Mouse (Mus musculus) kidney, adult 18-20 months (tissue): ENCODE results near the gene Anks1b.
"Not testable (repeated sequence)": the region's sequence is repeated elsewhere in the genome, so short reads cannot be mapped to it uniquely, and the experiment has no call there.

Source experiments
- DNase-seq: peaks from one replicate; pipeline ENCODE4 v3.0.0; 2021

Gene Anks1b

DNA sequence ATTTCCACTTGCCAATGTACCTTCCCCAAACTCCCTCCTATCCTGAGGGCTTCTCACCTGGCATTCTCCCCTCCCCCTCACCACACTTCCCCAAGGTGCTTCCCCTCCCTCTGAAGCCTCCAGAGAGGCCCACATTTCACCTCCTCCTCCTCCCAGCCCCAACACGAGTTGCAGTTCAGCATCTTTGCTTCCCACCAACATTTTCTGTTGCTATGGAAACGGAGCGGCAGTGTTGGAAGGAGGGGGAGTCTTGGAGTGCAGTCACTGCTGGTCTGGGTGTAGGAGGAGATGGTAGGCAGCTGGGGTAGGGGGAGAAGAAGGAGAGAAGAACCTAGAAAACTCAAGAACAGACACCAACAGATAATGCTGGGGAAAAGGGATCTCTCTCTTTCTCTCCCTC lies 722.8 kb downstream of the Anks1b start:
- DNase-seq: no peak

GRCm38 (mm10) chr10:90596576-90596975 lies 723.3 kb downstream of the Anks1b start:
- no peak for DNase-seq

GRCm38 (mm10) chr10:90599149-90599548 lies 725.8 kb downstream of the Anks1b start:
- no peak for DNase-seq

DNA sequence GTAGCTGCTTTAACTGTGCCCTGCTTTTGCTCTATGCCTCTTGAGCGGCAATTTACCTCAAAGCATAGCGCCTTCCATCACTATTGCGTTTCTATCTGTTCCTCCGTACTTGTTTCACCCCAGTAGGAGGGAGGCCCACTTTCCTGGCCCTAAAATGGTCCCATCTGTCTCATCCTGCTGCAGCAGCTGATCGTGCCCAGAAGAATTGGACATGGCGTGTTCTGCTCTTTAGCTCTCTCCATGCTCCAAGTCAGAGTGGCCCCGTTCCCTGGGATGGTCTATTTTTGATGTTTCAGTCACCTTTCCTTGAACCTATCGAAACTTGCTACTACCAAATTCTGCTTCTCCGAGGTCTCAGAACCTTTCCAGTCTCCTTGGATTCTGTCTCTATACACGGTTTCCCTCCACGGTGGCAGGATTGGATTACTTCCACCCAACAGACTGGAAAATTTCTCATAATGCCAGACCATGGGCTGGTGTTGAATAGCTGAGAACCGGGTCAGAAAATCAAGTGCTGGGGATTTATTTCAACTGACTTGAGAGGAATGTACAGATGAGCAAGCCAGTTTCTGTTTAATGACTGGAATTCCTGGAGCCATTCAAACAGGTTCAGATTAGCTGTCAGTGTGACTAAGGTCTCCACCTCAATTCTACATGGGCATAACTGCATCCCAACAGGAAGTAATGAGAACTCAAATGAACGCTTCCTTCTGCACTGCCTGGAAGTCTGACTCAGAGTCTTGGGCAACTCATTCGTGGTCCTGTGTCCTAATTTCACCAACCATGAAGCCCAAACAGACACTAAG lies 726.6 kb downstream of the Anks1b start:
- DNase-seq: no peak

DNA sequence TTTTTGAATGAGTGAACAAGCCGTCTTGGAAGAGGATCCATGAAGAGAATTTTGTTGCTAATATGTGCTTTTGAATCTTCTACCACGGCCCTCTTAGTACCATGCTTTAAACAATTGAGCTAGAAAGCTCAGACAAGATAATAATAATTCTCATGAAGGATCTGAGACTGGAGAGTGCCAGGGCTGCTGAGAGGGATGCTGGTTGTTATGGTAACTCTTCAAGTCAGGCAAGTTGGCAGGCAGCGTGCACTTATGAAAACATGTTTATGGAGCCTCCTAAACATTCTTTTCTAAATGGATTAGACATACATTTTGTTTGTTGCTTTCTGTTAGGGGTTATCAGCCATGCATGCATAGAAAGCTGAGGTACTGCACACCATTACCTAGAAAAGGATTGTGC lies 734.3 kb downstream of the Anks1b start:
- DNase-seq: no peak

- DNase-seq: no peak
Measured at GRCm38 (mm10) chr10:90609437-90609836, 736.1 kb downstream of the Anks1b start.

GRCm38 (mm10) chr10:90613051-90613450 lies 739.7 kb downstream of the Anks1b start:
- no peak for DNase-seq

DNA sequence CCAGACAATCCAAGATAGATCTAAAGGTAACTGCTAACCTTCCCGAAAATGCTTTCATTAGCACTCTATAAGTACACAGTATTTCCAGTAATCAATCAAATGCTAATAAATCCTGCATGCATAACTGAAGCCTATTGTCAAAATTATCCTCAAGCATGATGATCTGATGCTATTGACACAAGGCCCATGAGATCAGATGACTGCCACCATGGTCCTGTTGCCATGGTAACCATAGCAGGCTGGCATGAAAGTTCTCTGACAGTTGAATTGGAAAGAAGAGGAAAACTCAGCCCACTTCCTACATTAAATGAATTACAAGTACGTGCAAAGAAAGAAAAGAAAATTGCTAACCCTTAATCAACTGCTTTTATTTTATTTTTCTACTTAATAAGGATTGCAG lies 741.9 kb downstream of the Anks1b start:
- no peak for DNase-seq

DNA sequence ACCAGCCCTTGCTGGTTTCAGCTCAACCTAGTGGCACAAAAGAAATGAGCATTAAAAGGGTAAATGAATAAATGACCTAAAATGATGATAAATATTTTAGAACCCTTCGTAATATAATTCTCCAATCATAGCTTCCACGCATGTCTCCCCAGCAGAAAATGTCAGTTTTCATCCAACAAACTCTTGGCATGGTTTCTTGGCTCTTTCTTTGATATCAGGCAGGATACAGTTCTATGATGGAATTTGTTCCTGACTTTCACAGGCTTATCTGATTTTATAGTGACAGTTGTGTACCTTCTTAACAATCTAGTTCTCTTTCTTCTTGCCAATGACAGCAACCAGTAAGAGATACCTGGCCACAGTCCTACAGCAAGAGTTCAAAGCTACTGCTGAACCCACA lies 743.3 kb downstream of the Anks1b start:
- no peak for DNase-seq

DNA sequence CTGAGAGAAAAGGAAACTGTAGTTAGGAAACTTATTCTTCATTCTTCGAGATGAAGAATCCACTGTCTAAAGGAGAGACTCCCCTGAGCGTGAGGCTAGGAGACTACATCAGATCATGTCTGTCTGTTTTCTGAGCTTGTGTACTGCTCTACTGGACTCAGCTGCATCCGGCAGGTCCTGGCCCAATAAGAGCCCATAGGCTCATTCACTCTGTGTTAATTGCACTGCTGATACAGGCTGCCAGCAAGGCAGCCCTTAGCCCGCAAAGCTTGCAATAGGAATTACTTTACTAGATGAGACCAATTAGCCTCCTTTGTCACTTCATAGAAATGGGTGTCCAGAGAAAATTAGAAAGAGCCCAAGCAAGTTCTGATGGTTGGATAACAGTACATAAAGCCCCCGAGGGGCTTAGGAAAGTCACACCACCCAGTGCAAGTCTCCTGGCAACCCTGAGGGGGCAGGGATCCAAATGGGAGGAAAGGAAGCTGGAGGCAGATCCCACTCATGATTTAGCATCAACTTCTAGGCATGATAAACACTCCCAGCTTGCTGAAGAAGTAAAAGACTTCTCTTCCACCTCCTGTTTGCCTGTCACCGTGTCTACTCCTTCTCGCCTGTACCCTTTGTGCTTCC lies 744.5 kb downstream of the Anks1b start:
- no peak for DNase-seq

- DNase-seq: no peak
Measured at GRCm38 (mm10) chr10:90627532-90627931, 754.2 kb downstream of the Anks1b start.

DNA sequence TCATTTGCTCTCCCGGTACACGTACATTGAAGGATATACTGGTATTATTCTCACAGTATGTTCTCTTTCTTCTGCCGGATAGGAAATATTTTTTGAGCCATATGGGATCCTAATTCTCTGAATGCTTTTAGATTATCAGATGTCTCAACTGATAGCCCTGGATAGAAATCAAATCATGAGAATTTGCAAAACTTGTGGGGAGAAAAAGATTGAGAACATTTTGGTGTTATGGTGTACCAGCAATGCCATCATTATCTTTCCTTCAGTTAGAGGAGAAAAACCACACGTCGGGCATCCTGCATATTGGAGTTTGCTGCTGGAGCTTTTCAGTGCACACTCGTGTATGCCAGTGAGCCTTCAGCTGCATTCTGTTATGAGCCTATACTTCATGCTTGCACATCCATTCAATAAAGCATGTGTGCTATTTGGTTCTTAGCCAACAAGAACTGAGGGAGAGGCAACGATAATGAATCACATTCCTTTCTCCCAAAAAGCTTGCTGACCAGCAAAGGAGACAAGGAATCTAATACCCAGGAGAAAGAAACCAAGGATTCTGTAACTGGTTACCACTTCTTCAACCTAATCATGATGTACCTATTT lies 756.9 kb downstream of the Anks1b start:
- DNase-seq: no peak

DNA sequence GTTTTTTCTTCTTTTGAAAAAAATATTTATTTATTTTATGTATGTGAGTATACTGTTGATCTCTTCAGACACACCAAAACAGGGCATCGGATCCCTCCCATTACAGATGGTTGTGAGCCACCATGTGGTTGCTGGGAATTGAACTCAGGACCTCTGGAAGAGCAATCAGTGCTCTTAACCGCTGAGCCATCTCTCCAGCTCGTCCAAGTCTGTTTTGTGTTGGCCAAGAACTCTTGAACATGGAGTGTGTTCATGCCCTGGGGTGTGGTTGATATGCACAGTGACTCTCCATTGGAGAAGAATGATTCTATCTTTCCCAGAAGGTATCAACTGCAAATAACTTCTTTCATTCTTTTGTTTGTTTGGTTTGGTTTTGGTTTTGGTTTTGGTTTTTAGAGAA lies 757.5 kb downstream of the Anks1b start:
- DNase-seq: not testable (repeated sequence)

GRCm38 (mm10) chr10:90637352-90637751 lies 764.0 kb downstream of the Anks1b start:
- no peak for DNase-seq

GRCm38 (mm10) chr10:90649681-90650080 lies 776.4 kb downstream of the Anks1b start:
- DNase-seq: no peak

GRCm38 (mm10) chr10:90657416-90658120 lies 784.3 kb downstream of the Anks1b start:
- DNase-seq: no peak

- no peak for DNase-seq
Measured at GRCm38 (mm10) chr10:90666746-90667145, 793.4 kb downstream of the Anks1b start.

- DNase-seq: no peak
Measured at GRCm38 (mm10) chr10:90670291-90670690, 797.0 kb downstream of the Anks1b start.

DNA sequence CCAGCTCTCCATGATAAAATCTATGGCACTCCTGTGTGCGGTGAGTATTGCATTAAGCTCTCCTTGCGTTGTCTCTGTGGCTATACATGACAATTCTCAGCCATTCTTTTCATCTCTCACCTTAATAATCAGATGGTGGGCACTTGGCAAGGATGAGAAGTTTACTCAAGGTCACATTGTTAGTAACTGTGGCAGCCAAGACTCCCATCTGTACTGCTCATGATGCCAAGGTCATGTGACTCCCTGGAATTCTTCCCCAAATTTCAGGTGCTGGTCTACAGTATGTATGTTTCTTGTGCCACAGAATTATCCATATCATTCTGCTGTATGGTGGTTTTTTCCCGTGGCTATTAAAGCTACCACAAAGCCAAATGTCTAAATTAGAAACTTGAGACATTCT lies 798.8 kb downstream of the Anks1b start:
- no peak for DNase-seq

GRCm38 (mm10) chr10:90674362-90674761 lies 801.1 kb downstream of the Anks1b start:
- no peak for DNase-seq

GRCm38 (mm10) chr10:90677421-90677820 lies 804.1 kb downstream of the Anks1b start:
- no peak for DNase-seq

- no peak for DNase-seq
Measured at GRCm38 (mm10) chr10:90679713-90680470, 806.6 kb downstream of the Anks1b start.

DNA sequence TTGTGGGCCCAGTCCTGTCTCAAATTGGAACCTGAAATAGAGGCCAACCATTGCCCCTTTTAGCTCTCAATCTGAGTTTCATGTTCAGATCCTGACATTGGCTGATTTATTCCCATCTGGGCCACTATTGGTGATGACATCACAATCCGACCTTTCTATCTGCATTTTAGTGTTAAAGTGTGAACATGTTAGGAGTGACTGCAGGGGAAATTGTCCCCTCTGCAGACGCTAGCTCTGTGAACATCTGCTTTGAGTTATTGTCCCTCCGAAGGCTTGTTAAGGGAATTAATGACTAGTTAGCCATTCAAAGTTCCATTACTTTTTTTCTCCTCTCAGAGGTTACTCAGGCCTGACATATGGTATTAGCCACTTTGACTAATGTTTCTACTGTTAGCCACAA lies 810.5 kb downstream of the Anks1b start:
- no peak for DNase-seq
